Mouse (Mus musculus) embryonic facial prominence, embryonic 14.5 days (tissue): ENCODE measurements at regions not wholly inside any gene's neighbourhood (a gene's known extent, or its start where the extent isn't known, plus 50 kb on each side); places are given as distances from the start of the nearest gene placed in this dataset.
"Not testable (repeated sequence)": the region's sequence is repeated elsewhere in the genome, so short reads cannot be mapped to it uniquely, and the experiment has no call there.

Experiments
- ATAC-seq: fragments of 200-750 bp; cut with Nextera tagmentation; 2 replicates; pipeline ENCODE4 v1.8.0; 2017; ENCODE audit warnings: low read depth, moderate number of reproducible peaks, moderate TSS enrichment
- DNase-seq: peaks from one replicate; pipeline ENCODE4 v3.0.0-alpha.2; 2015; ENCODE audit warnings: low spot score
- H3K27ac ChIP-seq: fragments of 300-500 bp; sonication (generic); replicated peaks from 2 replicates; pipeline ENCODE4 v1.5.1; 2014; ENCODE audit warnings: low read depth, mild to moderate bottlenecking, low read length, moderate library complexity
- H3K27me3 ChIP-seq: fragments of 300-500 bp; sonication (generic); replicated peaks from 2 replicates; pipeline ENCODE4 v1.6.1; 2014; ENCODE audit warnings: low read length; ENCODE audit not compliant: control insufficient read depth, insufficient read depth
- H3K36me3 ChIP-seq: fragments of 300-500 bp; sonication (generic); 2 replicates; pipeline ENCODE4 v1.6.1; 2014; ENCODE audit warnings: low read length, mixed read lengths; ENCODE audit not compliant: control insufficient read depth, insufficient read depth
- H3K4me1 ChIP-seq: fragments of 300-500 bp; sonication (generic); 2 replicates; pipeline ENCODE4 v1.6.1; 2014; ENCODE audit warnings: antibody characterized with exemption, low read length; ENCODE audit not compliant: control insufficient read depth, insufficient read depth
- H3K4me2 ChIP-seq: fragments of 300-500 bp; sonication (generic); 2 replicates; pipeline ENCODE4 v1.6.1; 2014; ENCODE audit warnings: low read depth, mild to moderate bottlenecking, low read length, moderate library complexity, mixed read lengths
- H3K4me3 ChIP-seq: fragments of 300-500 bp; sonication (generic); 2 replicates; pipeline ENCODE4 v1.5.1; 2014; ENCODE audit warnings: low read depth, mild to moderate bottlenecking, low read length
- H3K9ac ChIP-seq: fragments of 300-500 bp; sonication (generic); 2 replicates; pipeline ENCODE4 v1.6.1; 2014; ENCODE audit warnings: low read depth, mild to moderate bottlenecking, low read length, moderate library complexity, mixed read lengths
- H3K9me3 ChIP-seq: fragments of 300-500 bp; sonication (generic); 2 replicates; pipeline ENCODE4 v1.6.1; 2016; ENCODE audit warnings: low read length; ENCODE audit not compliant: control insufficient read depth
- WGBS: fragments of 180-500 bp; shearing (Covaris S2); extraction: QIAGEN DNeasy Blood & Tissue Kit; methylation state at CpG from one replicate; pipeline ENCODE4 v1.1.7; 2014; 5-methylcytosine and 5-hydroxymethylcytosine counted together

- H3K36me3 ChIP-seq, result no peaks in the 10 kb centered on the region
- H3K4me2 ChIP-seq, result no peak overlapping the region
- no peak for DNase-seq
- H3K9me3 ChIP-seq, result no peaks in the 10 kb centered on the region
- 90% methylated on average over 5 of the region's 5 CpGs for WGBS
- no peak overlapping the region for H3K9ac ChIP-seq
- no peak overlapping the region for H3K27ac ChIP-seq
- no peaks in the 10 kb centered on the region for H3K27me3 ChIP-seq
- H3K4me3 ChIP-seq, result no peak overlapping the region
- no peak for ATAC-seq
- H3K4me1 ChIP-seq, result peaks cover 5% of the 10 kb centered on the region; the same call in 1 of the 2 replicates
These were observed 110.7 kb upstream of the Ptgfr start for GRCm38 (mm10) chr3:151948015-151948645.

GRCm38 (mm10) chr3:151945916-151946315, 108.5 kb upstream of the Ptgfr start:
- ATAC-seq, result no peak
- no peak overlapping the region for H3K4me3 ChIP-seq

DNA sequence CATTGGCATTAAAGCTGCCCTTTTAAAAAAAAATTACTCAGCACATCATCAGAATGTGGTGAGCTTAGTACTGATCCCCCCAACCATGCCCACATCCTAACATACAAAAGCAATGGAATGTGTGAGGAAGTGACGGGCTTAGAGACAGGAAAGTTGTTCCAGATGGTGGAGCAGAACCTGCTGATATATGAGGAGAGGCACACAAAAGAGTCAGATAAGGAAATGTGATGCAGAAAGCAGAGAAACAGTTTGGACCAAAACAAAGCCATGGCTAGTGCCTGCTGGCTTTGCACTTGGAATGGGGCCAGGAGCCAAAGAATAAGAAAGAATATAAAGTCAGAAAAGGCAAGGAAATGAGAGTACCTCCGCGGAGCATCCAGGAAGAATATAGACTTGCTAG, 106.1 kb upstream of the Ptgfr start:
- Histone ChIP-seq H3K4me3 (no peak overlapping the region), H3K27ac (no peak overlapping the region), H3K4me2 (no peak overlapping the region), H3K27me3 (no peaks in the 10 kb centered on the region), H3K4me1 (peaks cover 5% of the 10 kb centered on the region; the same call in 1 of the 2 replicates), H3K9ac (no peak overlapping the region), H3K36me3 (no peaks in the 10 kb centered on the region), H3K9me3 (no peaks in the 10 kb centered on the region)
- ATAC-seq (0 out of 2 replicates have a peak, but pooled peaks have one; percentile 30), DNase-seq (peak; percentile 23)
- 49% methylated on average over 3 of the region's 3 CpGs for WGBS

More at GRCm38 (mm10) chr3:151945916-151946315, 108.5 kb upstream of the Ptgfr start:
- peak; percentile 70 for DNase-seq
- 50% methylated on average over 3 of the region's 3 CpGs for WGBS
- no peaks in the 10 kb centered on the region for H3K9me3 ChIP-seq
- H3K9ac ChIP-seq, result no peak overlapping the region
- no peak overlapping the region for H3K4me2 ChIP-seq
- H3K27ac ChIP-seq, result peak overlapping the region; percentile 50; the same call in 1 of the 2 replicates
- H3K27me3 ChIP-seq, result no peaks in the 10 kb centered on the region
- H3K36me3 ChIP-seq, result no peaks in the 10 kb centered on the region
- peaks cover 5% of the 10 kb centered on the region; the same call in 1 of the 2 replicates for H3K4me1 ChIP-seq

DNA sequence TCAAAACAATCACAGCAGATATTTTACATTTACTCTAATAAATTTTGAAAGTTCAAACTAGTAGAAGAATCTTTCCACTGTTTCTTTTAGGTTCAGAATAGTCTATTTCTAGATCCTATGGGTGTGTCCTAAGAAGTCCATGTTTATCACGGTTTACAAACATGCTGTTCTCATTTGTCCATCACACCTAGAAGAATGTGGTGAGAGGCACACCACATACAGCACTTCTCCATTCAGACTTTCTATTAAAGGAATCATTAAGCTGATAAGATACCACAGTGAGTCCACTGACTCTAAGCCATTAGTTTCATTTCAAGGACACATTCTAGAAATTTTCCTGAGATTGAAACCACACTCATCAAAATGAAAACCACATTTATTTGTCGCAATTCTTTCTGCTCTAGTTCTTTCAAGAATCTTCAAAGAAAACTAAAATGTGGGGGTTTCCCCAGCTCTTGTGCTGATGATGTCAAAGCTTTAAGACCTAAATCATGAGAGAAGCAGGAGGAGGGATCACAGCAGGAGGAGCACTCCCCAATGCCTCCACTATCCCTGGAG, 101.1 kb upstream of the Ptgfr start:
- no peak overlapping the region for H3K4me3 ChIP-seq
- H3K4me1 ChIP-seq, result no peaks in the 10 kb centered on the region
- H3K4me2 ChIP-seq, result no peak overlapping the region
- 50% methylated on average over 2 of the region's 2 CpGs for WGBS
- no peaks in the 10 kb centered on the region for H3K9me3 ChIP-seq
- ATAC-seq (no peak), DNase-seq (no peak)
- no peaks in the 10 kb centered on the region for H3K27me3 ChIP-seq
- no peak overlapping the region for H3K9ac ChIP-seq
- H3K36me3 ChIP-seq, result no peaks in the 10 kb centered on the region
- no peak overlapping the region for H3K27ac ChIP-seq

DNA sequence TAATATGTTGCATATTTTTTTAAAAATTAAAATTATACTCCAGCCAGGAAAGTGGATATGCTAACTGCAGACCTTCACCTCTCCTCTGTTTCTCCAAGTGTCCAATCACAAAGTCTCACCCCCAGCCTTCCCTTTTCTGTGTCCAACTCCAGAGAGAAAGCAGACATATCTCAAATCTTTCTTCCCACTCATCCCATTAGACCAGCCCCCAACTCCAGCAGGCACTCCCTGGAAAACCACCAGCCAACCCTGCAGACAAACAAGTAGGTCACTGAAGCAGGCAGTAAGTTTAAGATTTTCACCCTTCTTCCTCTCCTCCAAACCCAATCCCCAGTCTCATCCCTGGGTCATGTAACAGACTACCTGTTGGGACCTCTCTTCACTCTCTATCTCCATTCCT, 94.2 kb upstream of the Ptgfr start:
- H3K36me3 ChIP-seq, result no peaks in the 10 kb centered on the region
- H3K4me2 ChIP-seq, result no peak overlapping the region
- no peak overlapping the region for H3K9ac ChIP-seq
- no peak overlapping the region for H3K27ac ChIP-seq
- no peaks in the 10 kb centered on the region for H3K27me3 ChIP-seq
- ATAC-seq (no peak), DNase-seq (no peak)
- peaks cover 8% of the 10 kb centered on the region for H3K9me3 ChIP-seq
- no peaks in the 10 kb centered on the region for H3K4me1 ChIP-seq
- H3K4me3 ChIP-seq, result no peak overlapping the region

- peaks cover 14% of the 10 kb centered on the region for H3K9me3 ChIP-seq
- ATAC-seq, result no peak
- H3K9ac ChIP-seq, result no peak overlapping the region
- no peak overlapping the region for H3K4me2 ChIP-seq
- no peaks in the 10 kb centered on the region for H3K27me3 ChIP-seq
- no peaks in the 10 kb centered on the region for H3K36me3 ChIP-seq
- H3K4me3 ChIP-seq, result no peak overlapping the region
- H3K4me1 ChIP-seq, result no peaks in the 10 kb centered on the region
- DNase-seq, result no peak
- 43% methylated on average over 3 of the region's 3 CpGs for WGBS
- no peak overlapping the region for H3K27ac ChIP-seq
These were observed 93.7 kb upstream of the Ptgfr start for GRCm38 (mm10) chr3:151931096-151931495.

- peak overlapping the region; percentile 61 for H3K27ac ChIP-seq
- WGBS, result 31% methylated on average over 13 of the region's 13 CpGs
- H3K36me3 ChIP-seq, result no peaks in the 10 kb centered on the region
- H3K9me3 ChIP-seq, result no peaks in the 10 kb centered on the region
- H3K27me3 ChIP-seq, result no peaks in the 10 kb centered on the region
- peak; percentile 90 for DNase-seq
- H3K4me1 ChIP-seq, result peaks cover 5% of the 10 kb centered on the region; the same call in 1 of the 2 replicates
- H3K4me3 ChIP-seq, result no peak overlapping the region
- no peak overlapping the region for H3K9ac ChIP-seq
- 0 out of 2 replicates have a peak overlapping the region, but pooled peaks have one; percentile 28 for H3K4me2 ChIP-seq
- peak; percentile 79 for ATAC-seq
These were observed 76.6 kb upstream of the Ptgfr start for GRCm38 (mm10) chr3:151914010-151914513.

GRCm38 (mm10) chr3:151912292-151912691, 74.9 kb upstream of the Ptgfr start:
- H3K27me3 ChIP-seq, H3K9me3 ChIP-seq, H3K27ac ChIP-seq, DNase-seq, H3K4me1 ChIP-seq, H3K4me2 ChIP-seq, H3K36me3 ChIP-seq, H3K4me3 ChIP-seq: not testable (repeated sequence)
- H3K9ac ChIP-seq, result 0 out of 2 replicates have a peak overlapping the region, but pooled peaks have one; percentile 1
- peak; percentile 32; the same call in 1 of the 2 replicates for ATAC-seq
- 74% methylated on average over 11 of the region's 11 CpGs for WGBS
